Mouse (Mus musculus): Measurements from ENCODE around the gene Dstn.

Dstn gene

GRCm38 (mm10) chr2:143914760-143915599, at the start of gene Dstn:
TSS of gene Dstn (plus strand) at chr2:143915320.
- DNase-seq (ENCODE audit: extremely low read depth, insufficient read length, low spot score) = peak; percentile 100

DNA sequence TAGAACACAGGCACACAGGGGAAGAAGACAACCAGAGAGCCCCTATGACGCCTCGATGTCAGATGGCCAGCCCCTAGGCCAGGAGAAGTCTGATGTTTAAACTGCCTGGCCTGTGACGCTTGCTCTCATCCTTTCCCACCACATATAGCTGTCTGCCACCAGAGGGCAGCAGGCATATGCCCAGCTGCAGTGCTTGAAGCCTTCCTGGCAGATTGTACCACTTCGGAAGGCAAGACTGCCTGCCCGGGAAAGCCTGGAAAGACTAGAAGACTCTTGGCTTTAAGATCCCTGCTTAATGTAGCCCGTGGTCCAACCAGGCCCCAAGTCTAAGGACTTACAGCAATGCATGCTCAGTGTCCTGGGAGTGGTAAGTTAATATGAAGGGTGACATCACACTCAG, 47.8 kb upstream of the Dstn start:
- peak; percentile 59 for DNase-seq (ENCODE audit: extremely low read depth, insufficient read length, low spot score)

GRCm38 (mm10) chr2:143870936-143871688, 44.0 kb upstream of the Dstn start:
- no peak for DNase-seq (ENCODE audit: extremely low read depth, insufficient read length, low spot score)

DNA sequence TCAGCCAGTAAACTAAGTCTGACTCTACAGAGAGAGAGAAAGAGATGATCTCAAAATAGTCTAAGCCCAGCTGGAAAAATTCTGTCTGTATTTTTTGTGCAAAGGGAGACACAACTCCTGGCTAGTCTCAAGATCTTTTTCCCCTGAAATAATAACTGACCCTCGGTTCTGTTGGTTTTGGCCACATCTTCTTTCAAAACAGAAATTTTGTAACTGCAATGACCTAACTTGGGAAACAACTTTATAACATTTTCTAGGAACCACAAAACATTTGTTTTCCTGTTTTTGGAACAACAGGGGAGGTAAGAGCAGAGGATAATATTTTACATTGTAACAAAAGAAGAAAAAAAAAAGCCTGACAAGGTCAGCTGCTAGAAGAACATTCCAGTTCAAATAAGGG, 39.1 kb upstream of the Dstn start:
- no peak for DNase-seq (ENCODE audit: extremely low read depth, insufficient read length, low spot score)

DNA sequence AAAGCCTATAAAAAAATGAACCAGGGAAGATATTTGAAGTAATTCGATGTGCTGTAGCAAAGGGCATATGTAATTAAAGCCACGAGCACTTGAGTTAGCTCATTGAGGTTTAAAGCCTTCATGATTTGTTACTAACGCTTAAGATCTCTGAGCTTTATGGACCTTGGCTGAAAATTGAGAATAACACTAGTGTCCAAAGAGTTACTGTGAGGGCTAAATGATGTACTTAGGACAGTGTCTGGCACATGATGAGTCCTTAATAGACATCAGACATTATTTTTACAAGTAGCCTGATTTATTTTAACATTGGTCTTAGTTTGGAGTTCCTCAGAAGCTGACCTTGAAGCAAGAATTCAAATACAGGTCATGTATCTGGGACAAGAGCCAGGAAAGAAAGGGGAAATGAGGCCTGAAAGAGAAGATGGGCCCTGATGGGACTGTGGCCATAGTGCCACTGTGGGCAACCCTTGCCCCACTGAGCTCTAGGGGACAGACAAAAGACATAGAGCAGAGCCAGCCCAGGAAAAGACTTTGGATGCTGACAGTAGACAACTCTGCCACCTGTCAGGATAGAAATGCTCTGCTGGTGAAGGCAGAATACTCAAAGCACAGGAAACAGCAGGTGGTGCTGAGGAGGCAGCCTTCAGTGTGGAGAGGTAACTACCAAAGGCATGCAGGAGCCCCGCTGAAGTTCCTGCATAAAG, 38.0 kb upstream of the Dstn start:
- DNase-seq (ENCODE audit: extremely low read depth, insufficient read length, low spot score) = no peak

- DNase-seq (ENCODE audit: extremely low read depth, insufficient read length, low spot score) = no peak
Observed at GRCm38 (mm10) chr2:143879311-143879710, 35.8 kb upstream of the Dstn start.

DNA sequence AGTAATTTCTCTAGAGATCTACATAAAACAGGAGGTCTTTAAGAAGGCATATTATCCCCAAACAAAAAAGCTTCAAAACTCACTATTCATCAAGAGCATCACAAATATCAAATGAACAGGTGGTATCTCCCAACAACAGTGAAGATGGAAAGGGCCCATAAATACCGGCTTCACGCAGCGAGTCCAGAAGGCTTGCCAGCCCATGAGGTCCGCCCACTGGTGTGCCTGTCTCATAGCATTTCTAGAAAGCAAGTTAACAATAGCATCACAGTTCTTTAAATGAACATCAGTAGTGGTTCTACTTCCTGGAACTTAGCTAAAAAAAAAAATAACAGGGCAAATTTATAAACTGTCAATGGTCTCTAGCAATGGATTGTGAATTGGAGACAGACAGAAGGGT, 33.1 kb upstream of the Dstn start:
- no peak for DNase-seq (ENCODE audit: extremely low read depth, insufficient read length, low spot score)

DNA sequence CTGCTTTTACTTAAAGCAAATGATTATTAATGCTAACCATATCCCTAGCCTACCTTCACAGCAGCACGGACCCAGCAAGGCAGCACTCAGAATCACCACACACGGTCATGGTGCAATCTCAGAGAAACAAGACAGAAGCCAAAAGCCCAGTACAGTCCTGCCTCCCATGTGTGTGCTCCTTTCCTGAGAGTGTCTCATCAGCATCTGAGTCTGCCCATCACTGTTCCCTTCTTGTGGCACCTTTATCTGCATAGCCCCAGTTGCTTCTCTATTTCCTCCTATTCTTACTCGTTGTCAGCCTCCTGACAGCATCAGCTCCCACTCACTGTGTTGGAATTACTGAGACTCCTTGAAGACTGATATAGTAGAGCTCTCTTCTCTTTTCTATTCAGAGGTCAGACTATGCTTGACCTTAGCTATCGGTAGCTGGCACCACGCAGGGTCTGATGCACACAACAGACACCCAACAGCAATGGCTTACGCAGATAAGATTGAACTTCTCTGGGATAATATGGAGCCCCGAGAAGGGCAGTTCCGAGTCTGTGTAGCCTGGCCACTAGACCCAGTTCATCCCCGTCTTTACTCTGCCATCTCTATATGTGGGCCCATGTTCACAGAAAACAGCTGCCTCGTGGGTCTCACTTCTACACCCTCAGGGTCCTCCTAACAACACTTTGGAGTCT, 32.4 kb upstream of the Dstn start:
- no peak for DNase-seq (ENCODE audit: extremely low read depth, insufficient read length, low spot score)

GRCm38 (mm10) chr2:143889131-143889859, 25.8 kb upstream of the Dstn start:
- DNase-seq (ENCODE audit: extremely low read depth, insufficient read length, low spot score) = no peak

- DNase-seq (ENCODE audit: extremely low read depth, insufficient read length, low spot score) = no peak
Observed at GRCm38 (mm10) chr2:143889860-143890433, 25.2 kb upstream of the Dstn start.

DNA sequence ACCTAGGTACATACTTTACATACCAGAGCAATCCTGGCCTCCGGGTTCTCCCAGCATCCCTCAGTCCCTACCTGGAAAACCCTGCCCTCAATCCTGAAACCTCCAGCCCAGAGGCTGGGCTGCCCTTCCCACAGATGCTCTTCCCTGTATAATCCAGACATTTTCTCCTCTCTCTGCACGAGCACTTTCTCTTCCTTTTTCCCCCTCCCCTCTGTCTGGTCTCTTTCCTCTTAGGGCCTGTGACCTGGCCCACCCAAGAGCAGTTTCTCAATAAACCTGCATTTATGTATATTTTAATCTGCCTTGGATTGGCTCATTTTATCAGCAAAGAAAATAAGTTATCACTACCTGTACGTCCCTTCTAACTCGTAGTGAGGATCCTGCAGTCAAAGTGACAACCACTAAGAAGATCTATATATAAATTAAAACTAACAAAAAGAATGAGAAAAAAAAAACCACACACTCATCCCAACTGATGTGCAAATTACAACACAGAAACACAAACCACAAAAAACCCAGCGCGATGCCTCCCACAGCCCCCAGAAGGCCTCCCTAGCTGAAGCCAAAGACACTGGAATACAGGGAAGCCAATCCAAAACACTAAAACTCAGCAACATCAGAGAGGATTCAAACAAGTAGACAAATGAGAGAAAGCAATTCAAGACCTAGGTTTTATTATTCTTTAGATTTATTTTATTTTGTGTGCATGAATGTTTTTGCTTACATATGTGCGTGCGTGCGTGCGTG, 23.6 kb upstream of the Dstn start:
- no peak for DNase-seq (ENCODE audit: extremely low read depth, insufficient read length, low spot score)

DNA sequence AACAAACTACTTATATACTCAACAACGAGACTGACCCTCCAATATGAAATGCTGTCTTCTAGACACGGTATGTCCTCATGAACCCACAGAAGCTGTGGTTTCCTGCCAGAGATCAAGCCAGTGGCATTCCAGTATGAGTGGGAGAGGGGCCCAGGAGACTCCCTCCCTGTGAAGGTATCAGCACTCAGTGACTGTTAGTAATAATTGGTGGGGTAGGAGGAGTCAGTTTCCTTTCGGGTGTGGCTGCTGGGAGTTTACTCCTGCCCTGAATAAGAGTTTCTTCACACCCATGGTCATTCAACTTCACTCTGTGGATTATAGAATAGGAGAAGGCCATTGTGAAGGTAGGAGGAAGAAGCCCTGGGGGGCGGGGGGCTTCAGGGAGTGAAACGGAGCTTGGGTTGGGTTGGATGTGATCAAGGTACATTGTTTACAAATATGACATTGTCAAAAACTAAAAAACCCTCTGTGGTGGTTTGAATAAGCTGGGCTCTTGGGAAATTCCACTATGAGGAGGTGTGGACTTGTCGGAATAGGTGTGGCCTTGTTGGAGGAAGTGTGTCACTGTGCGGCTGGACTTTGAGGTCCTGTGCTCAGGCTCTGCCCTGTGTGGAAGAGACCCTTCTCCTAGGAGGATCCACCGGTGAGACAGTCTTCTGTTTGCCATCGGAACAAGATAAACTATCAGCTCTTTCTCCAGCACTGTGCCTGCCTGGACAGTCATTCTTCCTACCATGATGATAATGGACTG, 15.5 kb upstream of the Dstn start:
- no peak for DNase-seq (ENCODE audit: extremely low read depth, insufficient read length, low spot score)

DNA sequence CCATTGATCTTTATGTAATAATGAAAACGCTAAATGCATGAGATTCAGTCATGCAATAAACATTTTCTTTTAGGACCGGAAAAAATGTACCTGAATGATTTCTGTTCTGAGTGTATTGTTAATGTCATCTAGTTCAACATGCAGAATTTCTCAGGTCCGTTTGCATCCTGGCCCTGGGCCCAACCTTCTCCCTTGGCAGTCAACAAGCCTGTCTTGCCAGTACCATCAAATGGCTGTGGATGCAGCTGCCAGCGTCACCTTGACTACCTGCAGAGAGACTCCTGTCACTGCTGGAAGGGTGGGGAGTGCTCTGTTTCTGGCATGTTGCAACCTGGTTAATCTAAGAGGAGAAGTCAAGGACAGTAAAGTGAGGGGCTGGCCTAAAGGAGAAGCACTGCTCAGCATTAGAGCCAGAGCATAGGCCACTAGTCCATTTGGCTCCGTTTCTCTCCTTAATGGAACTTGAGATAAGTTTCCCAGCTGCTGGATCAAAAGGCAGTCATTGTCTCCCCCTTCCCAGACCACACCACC, 14.2 kb upstream of the Dstn start:
- DNase-seq (ENCODE audit: extremely low read depth, insufficient read length, low spot score) = no peak

DNA sequence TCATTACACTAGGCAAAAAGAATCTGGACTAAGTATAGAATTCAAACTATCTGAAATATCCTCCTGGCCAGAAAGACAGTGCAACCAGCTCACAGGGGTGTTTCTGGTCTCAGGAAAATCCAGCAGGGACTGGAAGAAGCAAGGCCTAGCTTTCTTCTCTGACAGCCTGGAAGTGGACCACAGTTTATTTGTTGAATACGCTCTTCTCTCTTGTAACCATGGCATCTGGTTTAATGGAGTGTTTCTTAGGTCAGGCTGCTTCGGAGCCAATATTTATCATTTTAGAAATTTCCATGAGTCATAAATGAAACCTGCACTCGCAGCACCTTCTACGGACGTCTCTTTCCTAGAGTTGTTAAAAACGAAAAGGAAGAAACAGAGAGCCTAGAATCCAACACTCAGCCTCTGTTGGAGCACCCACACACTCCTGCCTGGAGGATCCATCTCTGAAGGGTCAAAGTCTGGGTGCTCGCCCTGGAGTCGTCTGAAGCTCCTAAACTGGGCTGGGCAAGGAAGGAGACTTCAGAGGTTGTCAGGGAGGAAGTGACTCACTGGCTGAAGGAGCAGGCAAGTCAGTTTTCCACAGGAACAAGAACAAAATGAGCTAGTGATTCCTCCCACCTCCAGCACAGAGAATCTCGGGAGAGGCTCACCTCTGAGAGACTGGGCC, 11.6 kb upstream of the Dstn start:
- peak; percentile 75 for DNase-seq (ENCODE audit: extremely low read depth, insufficient read length, low spot score)

DNA sequence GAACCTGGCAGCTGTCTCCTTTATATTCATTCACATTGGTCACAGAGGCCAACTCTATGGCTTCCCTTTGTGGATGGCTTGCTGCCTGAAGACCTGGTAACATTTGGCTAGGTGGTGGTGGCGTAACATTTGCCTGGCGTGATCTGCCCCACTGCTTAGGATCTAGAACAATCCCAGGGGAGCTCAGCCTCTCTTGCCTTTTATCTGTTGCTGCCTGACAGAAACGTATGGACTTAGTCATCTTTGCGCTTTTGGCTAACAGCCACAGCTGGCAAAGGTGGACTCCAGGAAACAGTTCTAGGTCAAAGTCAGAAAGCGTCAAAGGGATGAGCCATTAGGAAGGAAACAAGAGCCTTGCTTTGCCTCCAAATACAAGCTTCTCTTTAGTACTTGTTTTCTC, 10.2 kb upstream of the Dstn start:
- DNase-seq (ENCODE audit: extremely low read depth, insufficient read length, low spot score) = peak; percentile 38

- no peak for DNase-seq (ENCODE audit: extremely low read depth, insufficient read length, low spot score)
Observed at GRCm38 (mm10) chr2:143909230-143909629, 5.9 kb upstream of the Dstn start.

DNA sequence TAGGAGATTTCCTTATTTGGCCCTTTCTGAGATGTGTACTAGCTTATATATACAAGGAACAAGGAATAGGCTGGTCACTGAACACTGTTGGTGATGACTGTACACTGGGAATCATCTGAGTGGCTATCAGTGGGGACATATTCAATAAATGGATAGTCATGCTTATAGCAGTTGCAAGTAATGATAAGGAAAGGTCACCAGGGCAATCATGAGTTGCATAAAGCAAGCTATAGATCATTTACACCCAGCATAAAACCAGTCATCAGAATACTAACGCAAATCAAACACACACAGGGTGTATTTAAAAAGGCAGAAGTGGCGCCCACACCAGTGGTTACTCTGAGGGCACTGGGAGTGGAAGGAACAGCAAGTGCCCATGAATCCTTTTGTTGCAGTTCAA, 2.9 kb upstream of the Dstn start:
- no peak for DNase-seq (ENCODE audit: extremely low read depth, insufficient read length, low spot score)

GRCm38 (mm10) chr2:143914221-143914620, 899 bp upstream of the Dstn start:
- no peak for DNase-seq (ENCODE audit: extremely low read depth, insufficient read length, low spot score)
